Mouse (Mus musculus): ENCODE results near the gene Ncbp1.

Gene Ncbp1

GRCm38 (mm10) chr4:46138287-46139222 is at the start of gene Ncbp1, which contains the start of gene Tstd2:
Ncbp1 (plus strand) TSS chr4:46138613.
Tstd2 (minus strand) TSS chr4:46138694.
- DNase-seq, result peak; percentile 91

DNA sequence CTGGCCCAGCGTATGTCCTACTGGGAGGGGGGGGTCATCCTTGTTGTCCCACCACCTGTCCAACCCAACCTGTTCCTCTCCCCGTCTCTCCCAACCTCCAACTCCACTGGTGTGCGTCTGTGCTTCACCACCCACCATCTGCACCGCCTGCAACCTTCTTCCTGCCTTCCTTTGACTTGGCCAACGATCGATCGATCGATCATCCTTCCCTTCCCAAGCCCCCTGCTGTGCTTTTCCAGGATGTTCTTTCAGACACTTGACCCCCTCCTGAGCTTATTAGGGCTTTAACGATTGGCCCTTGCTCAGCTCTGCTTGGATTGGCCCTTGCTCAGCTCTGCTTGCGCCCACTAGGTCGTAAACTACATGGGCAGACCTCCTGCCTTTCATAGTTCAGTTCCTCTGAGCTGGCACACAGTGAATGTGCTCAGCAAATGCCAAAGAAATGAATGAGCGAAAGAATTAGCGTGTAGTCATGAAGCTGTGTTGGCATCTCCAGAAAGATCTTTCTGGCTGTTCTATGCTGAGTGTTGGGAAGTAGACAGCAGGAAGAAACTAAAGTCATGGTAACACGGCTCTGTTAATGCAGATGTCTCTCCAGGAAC is 48.8 kb upstream of the Ncbp1 start:
- DNase-seq, result no peak

DNA sequence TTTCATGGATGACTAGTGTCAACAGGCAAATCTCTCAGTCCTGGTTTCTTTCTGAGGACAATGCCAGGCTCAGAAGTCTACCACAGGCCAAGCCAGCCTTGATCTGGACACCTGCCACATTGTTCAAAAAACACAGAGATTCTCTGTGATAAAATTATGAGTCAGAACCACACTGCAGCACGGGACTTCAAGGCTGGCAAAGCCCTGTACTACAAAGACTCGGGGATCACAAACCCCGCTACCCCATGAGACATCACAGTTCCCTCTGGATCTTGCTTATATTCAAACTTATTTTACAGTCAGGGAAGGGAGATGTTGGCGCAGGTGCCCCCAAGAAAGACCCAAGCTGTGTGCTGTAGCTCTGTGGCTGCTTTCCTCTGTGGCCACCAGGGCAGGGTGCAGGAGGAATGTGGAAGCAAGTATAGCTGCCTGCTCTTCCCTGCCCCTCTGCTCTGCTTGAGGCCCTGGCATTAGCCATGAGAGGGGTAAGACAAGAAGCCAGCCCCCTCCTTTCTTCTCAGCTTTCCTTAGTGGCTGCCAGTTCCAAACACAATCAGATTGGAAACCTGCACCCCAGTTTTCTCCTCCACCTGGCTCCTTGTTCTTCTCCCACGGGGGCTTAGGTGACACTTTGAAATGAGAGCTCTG is 45.9 kb upstream of the Ncbp1 start:
- DNase-seq, result peak; percentile 67

GRCm38 (mm10) chr4:46094916-46095825 is 43.2 kb upstream of the Ncbp1 start:
- peak; percentile 54 for DNase-seq

GRCm38 (mm10) chr4:46095826-46096159 is 42.6 kb upstream of the Ncbp1 start:
- DNase-seq, result no peak

GRCm38 (mm10) chr4:46096546-46096945 is 41.9 kb upstream of the Ncbp1 start:
- DNase-seq, result no peak

GRCm38 (mm10) chr4:46097591-46097990 is 40.8 kb upstream of the Ncbp1 start:
- no peak for DNase-seq

DNA sequence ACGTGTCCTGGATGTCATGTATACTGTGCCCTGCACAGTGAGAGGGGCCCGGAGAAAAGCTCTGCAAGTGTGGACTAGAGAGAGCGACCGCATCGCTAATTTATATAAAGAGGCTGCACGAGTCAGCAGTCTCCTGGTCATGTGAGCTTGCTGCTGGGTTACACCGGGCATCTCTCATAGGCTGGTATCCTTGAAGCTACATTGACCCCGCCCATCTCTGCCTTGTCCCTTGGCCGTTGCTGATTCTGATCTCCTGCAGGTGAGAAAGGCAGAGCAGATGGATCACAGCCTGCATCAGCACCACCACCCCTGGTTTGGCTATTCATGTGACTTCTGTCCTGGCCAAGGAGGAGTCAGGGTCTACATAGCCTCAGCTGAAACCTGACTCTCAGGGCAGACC is 39.3 kb upstream of the Ncbp1 start:
- no peak for DNase-seq

- no peak for DNase-seq
These were observed 37.9 kb upstream of the Ncbp1 start for GRCm38 (mm10) chr4:46100539-46100938.

DNA sequence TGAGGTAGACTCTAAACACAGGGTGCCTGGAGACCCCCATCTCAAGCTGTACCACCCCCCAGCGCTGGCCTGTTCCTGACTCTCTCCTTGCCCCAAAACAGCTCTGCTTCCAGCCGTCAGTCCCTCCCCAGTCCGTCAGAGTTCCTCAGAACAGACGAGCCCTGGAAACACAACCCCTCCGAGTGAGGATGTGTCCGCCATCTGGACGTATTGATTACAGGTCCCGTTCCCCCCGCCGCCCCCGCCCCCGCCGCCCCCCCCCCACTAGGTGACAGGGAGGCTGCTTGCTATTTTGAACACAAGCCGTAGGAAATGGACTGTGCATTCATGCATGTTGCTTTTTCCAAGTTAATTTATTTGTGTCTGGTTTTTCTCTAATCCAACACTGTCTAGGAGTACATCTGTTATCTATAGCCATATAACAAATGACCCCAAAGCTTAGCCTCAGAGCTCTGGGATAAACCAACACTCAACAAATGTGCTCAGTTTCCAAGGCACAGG is 37.2 kb upstream of the Ncbp1 start:
- no peak for DNase-seq

DNA sequence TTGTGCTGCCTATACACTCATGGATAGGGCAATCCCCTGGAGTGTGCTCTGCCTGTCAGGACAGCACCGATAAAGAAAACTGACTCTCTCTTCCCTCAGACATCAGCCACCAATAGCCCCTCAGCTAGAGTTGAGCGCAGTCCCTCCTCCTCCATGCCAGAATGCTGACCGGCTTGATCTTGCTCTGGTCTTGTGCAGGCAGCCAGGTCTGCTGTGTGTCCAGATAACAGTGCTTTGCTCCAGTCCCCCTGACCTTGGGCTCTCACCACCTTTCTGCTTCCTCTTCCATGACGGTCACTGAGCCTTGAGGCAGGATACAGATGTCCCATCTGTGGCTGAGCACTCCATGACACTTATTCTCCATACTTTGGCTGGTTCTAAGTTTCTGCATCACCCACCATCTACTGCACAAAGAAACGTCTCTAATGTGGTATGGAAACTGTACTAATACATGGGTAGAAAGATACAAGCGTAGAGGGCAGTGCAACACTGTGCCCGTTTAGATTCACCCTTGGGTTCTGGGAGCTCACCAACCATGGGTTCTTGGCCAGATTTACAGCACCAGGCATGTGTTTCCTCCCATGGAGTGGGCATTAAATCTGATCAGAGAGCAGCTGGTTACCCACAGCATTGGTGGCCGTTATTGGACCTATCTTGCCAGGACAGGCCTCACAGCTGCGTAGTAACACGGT is 36.2 kb upstream of the Ncbp1 start:
- DNase-seq, result no peak

- DNase-seq, result no peak
These were observed 28.3 kb upstream of the Ncbp1 start for GRCm38 (mm10) chr4:46110084-46110483.

- DNase-seq, result no peak
These were observed 27.1 kb upstream of the Ncbp1 start for GRCm38 (mm10) chr4:46111361-46111760.

DNA sequence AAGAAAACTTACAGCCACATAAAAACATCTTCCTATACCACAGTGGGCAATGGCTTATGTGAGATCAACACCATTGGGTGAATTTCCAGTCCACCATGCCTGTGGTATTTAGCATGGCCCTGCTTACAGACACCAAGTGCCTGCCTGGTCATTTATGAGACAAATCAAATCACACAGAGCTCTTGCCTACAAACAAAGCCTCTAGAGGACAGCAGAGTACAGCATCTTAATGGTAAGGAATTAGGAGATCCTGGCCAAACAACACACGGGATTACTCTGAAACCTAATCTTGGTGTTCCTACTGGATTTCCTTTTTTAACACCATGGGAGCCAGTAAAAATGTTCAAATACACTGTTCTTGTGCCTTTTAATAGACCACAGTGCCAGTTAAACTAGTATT is 23.1 kb upstream of the Ncbp1 start:
- no peak for DNase-seq

DNA sequence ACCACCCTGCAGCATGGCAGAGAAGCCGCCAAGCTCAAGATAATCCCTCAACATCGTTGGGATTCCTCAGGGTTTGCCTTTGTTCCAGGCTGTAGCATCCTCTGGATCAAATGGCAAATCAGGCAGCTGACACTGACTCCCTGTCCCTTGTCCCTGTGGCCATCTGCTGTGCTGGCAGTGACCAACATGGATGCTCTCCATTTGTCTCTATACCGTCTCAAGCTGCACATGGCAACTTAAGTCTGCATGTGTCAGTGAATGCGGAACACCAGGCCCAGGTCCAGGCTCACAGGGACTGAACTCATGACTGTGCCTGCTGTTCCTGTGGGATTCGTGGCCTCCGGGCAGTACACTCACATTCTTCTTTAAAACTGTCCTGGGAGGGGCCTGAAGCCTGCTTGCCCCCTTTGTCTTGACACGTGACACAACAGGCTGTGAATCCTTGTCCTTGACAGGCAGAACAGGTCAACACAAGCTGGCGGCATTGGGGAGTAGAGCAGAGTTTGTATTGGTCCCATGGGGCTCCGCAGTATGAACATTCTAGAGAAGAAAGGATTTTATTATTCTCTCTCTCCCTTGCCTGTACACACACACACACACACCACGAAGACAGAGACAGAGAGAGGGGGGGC is 21.8 kb upstream of the Ncbp1 start:
- no peak for DNase-seq

DNA sequence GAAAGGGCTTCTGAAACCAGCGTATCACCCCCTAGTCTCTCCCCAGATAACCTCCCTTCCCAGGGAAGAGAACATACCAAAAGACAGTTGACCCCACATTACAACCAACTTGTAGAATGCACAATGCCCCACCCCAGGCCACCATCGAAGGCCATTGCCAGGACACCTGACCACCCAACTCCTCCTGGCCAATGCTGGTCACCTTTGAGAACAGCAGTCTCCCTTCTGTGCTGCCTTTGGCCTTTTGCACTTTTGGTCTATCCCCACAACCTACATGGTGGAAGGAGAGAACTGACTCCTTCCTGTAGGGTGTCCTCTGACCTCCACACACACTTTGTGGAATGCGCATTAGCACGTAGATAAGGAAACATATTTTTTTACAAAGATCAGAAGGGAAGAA is 20.9 kb upstream of the Ncbp1 start:
- DNase-seq, result no peak

- DNase-seq, result no peak
These were observed 18.8 kb upstream of the Ncbp1 start for GRCm38 (mm10) chr4:46119514-46120094.

DNA sequence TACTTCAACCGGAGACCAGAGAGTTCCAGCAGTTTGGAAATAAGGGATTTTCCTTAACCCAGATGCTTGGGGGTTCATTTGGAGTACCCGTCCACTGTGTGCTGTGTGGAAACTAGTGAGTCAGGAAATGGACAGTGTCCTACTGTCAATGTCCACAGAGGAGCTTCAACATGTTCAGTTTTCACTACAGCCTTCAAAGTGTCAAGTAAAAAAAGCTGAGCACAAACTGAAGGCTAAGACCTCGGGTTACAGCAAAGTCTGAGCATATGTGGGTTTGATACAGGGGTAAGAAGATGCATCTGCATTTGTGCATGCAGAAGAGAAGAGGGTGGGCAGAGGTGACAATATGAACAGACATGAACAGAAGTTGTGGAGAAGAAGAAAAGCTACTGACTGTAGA is 17.6 kb upstream of the Ncbp1 start:
- no peak for DNase-seq

DNA sequence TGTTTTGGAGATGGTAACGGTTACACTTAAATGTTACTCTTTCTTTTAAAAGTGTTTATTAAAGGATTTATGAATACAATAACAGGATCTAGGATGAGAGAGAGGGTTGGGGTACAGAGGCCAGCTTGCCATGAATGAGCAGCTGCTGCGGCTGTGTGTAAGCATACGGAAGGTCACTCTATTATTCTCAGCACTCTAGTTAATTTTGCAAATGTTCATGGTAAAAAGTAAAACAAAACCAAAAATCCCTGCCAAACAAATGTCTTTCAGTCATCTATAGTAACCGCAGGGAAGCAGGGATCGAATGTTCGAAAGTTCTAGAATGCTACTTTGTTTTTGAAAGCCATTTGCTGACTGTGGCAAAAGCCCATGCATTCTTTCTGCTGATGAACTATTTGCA is 15.1 kb upstream of the Ncbp1 start:
- no peak for DNase-seq

DNA sequence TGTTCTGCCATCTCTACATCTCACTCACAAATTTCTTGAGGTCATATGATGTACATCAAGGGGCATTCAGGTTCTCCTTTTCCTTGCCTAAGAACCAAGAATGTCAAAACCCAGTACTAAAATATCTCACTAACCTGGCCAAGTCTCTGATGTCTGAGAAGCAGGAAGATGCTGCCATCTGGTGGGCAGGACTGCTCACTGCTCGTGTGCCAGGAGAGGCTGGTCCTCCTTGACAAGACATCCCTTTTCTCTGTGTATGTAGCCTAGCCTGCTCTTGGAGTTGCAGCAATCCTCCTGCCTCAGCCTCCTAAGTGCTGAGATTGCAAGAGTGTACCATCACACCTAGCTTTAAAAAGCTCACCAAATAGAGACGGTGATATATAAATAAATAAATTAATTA is 11.9 kb upstream of the Ncbp1 start:
- peak; percentile 76 for DNase-seq
